Mouse (Mus musculus) mouse trophoblast stem cell (cell line): ENCODE results near the gene Mbl2.
"Not testable (repeated sequence)": the region's sequence is repeated elsewhere in the genome, so short reads cannot be mapped to it uniquely, and the experiment has no call there.

Experiments used
- in situ Hi-C, 2 experiments: fragments of 300-500 bp; cut with MseI, MboI; formaldehyde crosslinking; loops; 2 replicates in 1 of 2; 3 replicates in 1 of 2; pipeline ENCODE4 v1.15.1; 2025

Gene Mbl2

DNA sequence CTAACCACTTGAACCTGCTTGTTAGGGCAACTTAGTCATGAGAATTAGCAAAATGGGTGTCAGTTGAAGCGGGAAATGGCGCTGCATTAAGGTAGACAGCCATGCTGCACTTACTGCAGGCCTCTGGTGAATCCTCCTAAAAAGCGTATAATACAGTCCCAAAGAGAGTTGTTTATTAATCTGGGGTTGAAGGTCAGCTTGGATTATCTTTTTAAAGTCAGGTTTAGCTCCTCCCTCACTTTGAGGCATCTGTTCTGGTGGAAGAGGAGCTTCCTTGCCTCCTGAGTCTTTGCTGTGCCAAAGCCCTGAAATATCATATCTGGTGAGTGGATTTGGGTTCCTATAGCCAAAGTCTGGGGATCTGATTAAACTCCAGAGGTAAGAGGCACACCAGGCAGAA lies at the start of gene Mbl2:
Mbl2 (plus strand) TSS at position 252 of the 400 bp plus-strand sequence.
- in situ Hi-C loops = no loop called here

DNA sequence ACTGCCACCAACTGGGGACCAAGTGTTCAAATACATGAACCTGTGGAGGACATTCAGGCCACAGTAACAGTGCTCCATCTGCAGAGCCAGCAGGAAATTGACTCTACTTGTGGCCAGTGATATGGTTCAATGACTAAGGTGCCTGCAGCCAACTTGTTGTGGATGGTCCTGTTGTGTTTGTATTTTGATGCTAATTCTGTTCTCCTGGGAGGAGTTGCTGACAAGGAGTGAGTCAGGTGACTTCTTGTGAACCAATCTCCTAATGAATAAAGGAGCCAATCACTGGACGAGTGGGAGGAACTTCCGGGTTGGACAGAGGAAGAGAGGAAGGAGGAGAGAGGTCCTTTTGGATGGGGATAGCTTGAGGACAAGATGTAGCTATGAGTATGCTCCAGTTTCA lies 47.2 kb upstream of the Mbl2 start:
- in situ Hi-C loops = no loop called here

DNA sequence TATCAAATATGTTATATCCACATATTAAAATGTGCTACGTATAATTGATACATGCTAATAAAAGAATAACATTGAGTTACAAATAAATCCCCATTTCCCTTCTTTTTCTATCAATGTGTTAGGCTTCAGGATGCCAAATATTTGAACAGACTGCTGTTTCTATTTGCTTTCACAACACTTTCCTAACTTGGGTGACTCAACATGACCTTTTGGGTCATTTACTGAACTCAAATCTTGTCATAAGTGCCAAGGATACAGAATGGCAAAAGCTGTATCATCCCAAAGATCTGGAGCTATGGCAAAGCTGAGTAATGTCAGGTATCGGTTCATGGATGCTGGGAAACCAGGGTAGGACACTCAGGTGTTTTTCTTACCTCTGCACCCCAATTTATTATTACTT lies 45.5 kb upstream of the Mbl2 start:
- in situ Hi-C loops = no loop called here

DNA sequence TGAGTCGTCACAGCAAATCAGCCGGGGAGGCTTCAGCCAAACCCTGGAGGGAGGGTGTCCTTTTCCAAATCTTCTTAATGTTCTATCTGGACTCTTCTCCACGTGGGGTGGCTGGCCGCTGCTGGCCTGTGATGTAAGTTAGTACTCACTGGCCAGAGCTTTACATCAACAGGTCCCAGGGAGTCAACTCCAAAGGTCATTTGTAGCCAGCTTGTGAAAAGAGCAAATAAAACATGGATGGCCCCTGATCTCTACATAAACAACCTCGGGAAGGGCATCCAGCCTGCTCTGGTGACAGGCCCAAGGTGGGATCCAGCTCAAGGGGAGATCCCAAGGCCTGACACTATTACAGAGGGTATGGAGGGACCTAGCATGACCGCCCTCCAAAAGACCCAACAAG lies 37.7 kb upstream of the Mbl2 start:
- in situ Hi-C loops = no loop called here

DNA sequence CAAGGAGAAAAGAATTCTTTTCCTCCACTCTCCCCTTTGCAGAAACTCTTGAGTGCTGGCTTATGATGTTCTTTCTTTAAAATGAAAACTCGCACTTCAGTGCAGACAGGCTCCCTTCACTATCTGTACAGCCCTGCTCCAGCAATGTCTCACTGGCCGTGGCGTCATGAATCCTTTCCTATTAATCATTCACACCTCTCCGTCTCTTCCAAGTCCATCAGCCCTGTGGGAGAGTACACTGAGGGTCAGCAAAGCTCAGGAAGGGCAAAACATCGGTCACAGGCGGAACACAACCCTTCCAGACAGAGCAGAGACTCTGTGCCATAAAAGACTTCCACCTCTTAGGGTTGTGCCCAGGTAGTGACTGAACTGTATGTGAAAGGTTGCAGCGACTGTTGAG lies 30.6 kb upstream of the Mbl2 start:
- in situ Hi-C loops = loop anchor here in 1 of 2 experiments (10.0 kb wide), 1 partner anchor 57 kb away; no protein-coding TSS in a partner anchor

DNA sequence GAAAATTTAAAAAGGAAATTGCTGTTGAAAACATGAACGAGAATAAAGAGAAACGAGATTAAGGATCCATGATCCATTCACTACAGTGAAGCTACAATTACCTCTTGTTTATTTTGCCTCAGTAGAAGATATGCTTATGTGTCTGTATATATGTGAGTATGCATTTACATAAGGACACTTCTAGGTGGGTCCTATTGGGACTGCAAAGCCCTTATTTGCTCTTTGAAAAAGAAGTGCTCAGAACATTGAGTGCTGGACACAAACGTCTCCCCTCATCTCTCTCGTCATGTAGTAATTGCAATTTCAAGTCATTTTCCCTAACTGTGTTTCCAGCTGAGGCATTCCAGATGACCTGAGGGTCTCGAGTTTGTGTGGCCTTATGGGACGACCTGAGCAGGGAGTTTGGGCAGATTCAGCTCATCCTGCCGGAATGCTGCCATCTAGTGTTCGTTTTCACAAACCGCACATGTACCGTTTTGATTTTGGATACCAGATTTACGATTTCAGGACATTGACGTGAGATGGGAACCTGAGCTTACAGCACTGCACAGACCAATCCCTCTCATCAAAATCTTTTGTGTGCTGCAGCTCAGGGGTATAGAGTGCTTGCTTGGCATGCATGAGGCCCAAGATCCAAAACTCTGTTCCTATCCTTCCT lies 27.5 kb upstream of the Mbl2 start:
- in situ Hi-C loops = loop anchor here in 1 of 2 experiments (10.0 kb wide), 1 partner anchor 60 kb away; no protein-coding TSS in a partner anchor

DNA sequence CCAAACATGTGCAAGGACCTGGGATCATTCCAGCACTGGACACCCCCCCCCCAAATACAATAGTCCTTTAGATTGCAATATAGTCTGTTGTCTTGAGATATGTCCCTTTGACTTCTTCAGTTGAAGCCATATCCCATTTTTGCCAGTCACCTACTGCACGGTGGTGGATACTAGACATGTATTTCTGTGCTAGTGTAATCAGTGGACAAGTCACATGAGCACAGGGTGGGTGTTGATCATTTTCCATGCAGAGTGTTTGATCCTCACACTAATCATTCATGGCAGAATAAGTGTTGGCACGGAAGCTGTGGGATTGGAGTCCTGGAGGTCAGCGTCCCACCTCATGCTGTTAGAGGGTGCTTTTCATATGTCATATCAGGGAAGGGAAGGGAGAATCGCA lies 26.9 kb upstream of the Mbl2 start:
- in situ Hi-C loops = loop anchor here in 1 of 2 experiments (10.0 kb wide), 1 partner anchor 61 kb away; no protein-coding TSS in a partner anchor

DNA sequence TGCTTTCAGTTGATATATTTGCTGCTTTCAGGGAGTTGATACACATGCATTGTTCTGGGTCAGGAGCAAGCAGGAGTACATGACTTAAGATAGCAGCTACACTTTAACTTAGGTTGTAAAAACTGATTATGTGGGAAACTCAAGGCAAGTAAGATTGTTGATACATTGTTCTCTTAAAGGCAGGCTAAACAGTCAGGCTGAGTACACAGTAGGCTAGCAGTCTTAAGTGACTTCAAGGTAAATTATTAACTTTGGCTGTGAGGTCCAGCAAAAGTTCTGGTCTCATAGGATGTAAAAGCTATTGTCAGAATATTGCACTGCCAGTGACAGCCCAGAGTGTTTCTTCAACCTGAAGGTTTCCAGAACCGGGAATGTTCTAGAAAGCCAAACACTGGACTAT lies 25.8 kb upstream of the Mbl2 start:
- in situ Hi-C loops = loop anchor here in 1 of 2 experiments (10.0 kb wide), 1 partner anchor 62 kb away; no protein-coding TSS in a partner anchor

DNA sequence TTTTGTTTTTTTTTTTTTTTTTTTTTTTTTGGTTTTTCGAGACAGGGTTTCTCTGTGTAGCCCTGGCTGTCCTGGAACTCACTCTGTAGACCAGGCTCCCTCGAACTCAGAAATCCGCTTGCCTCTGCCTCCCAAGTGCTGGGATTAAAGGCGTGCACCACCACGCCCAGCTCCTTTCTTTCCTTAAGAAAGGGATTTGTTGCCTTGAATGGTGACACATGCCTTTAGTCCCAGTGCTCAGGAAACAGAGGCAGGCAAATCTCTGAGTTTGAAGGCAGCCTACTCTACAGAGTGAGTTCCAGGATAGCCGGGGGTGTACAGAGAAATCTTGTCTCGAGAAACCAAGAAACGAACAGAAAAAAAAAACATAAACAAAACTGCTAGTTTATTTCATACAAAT lies 23.7 kb upstream of the Mbl2 start:
- in situ Hi-C loops = loop anchor here in 1 of 2 experiments (10.0 kb wide), 1 partner anchor 64 kb away; no protein-coding TSS in a partner anchor

DNA sequence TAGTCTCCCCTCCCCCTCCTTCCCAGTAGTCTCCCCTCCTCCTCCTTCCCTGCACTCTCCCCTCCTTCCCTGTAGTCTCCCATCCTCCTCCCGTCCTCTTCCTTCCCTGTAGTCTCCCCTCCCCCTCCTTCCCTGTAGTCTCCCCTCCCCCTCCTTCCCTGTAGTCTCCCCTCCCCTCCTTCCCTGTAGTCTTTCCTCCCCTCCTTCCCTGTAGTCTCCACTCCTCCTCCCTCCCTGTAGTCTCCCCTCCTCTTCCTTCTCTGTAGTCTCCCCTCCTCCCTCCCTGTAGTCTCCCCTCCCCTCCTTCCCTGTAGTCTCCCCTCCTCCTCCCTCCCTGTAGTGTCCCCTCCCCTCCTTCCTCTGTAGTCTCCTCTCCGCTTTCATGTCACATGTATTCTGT lies 18.7 kb upstream of the Mbl2 start:
- in situ Hi-C loops = no loop called here

DNA sequence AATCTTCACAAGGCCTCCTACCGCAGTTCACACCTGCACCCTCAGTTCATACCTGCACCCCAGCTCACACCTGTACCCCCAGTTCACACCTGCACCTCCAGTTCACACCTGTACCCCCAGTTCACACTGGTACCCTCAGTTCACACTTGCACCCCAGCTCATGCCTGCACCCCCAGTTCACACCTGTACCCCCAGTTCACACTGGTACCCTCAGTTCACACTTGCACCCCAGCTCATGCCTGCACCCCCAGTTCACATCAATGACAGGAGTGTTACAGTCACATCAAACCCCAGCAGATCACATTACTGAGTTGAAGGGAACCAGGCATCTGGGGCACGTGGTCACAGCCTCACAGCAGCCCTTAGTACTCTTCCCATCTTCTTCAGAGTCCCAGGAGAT lies 17.0 kb upstream of the Mbl2 start:
- in situ Hi-C loops = not testable (repeated sequence)

DNA sequence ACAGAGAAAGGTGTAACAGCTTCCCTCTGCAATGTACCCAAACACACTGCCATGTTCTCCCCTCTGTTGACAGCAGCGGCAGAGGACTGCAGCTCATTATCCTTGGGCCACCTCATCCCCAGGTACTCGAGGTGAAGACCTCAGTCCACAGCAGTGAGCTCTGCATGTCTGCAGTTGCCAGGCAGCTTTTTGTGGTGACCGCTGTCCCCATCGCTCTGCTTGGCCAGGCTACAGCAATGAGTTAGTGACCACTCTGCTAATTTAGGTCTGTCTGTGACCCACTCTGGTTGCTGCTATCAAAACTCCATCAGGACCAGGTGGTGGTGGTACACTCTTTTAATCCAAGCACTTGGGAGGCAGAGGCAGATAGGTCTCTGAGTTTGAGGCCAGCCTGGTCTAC lies 16.6 kb upstream of the Mbl2 start:
- in situ Hi-C loops = no loop called here

DNA sequence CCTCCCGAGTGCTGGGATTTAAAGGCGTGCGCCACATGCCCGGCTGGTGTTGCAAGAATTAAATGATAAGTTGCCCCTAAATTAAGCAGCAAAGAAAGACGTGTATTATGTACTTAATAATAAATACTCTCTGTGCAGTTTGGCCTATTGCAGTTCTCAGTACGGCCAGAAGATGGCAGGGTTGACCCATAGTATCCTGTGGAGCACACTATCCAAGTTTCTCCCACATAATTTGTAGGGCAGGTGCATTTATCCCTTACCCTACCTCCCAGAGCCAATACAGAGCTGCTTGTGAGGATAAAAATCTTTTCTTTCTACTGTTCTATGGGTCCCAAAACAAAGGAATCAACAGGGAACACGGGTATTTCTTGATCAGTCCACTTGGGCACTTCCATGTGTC lies 15.4 kb upstream of the Mbl2 start:
- in situ Hi-C loops = no loop called here

DNA sequence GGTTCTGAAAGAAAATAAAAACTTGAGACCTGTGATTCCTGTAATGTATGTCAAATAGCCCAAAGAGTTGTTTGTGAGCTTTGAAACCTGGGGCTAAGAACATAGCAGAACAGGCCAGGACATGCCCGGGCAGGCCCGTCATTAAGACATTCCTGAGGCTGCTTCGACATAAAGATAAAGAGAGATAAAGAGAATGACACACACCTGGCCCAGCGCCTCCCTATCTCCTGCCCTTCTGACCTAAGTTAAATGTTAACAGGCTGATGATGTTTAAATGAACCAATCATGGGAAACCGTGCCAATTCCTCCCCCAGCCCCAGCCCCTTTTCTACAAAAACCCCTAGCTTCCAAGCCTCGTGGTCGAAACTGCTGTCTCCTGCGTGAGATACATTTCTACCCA lies 10.1 kb upstream of the Mbl2 start:
- in situ Hi-C loops = not testable (repeated sequence)

DNA sequence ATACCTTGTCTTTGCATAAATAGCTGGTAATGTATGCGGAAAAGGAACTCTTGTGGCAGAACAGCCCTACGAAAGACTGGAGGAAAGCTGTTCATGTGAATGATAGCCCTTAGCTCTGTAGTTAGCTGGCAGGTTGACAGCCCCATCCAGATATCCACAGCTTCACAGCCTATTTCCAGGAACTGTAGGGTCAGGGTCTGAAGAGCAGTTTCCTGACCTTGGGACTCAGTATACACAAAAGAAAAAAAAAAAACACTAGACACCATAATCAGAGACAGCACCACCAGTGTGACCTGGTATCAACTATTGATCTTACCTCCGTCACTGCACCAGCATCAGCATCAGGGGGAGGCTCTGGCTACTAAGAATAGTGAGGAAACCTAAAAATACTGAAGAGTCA lies 3.3 kb upstream of the Mbl2 start:
- in situ Hi-C loops = no loop called here

DNA sequence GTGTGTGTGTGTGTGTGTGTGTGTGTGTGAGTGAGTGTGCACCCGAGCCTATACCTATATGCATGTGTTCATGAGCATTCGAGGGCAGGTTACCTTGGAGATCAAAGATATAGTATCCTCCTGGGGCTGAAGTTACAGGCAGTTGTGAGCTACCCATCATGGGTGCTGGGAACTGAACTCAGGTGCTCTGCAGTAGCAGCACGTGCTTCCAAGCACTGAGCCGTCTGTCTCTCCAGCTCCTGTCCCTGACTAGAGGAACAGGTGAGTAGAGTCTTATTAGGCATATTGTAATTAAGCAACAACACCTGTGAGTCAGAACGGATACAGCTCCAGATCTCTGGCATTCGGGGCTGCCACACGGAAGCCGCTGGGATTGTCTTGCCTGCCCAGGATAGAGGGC lies 1.7 kb downstream of the Mbl2 start:
- in situ Hi-C loops = no loop called here

DNA sequence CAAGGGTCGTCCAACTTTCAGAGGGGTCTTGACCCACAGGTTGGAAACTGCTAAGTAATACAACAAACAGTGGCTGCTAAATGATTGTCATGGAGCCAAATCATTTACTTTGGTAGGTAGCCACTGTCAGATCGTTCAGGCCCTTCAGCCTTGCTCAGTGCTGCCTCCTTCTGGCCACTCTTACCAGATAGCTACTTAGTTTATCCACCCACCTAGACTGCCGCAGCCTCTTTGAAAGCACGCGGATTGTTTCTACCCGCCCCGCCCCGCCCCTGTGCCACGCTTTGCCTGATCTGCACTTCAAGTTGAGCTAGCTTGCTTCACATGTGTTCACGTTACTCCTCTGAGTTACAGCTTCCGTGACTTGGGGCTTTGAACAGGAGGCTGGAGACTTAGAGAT lies 14.6 kb downstream of the Mbl2 start:
- in situ Hi-C loops = loop anchor here (5.0 kb wide), 1 partner anchor 305 kb away; no protein-coding TSS in a partner anchor

DNA sequence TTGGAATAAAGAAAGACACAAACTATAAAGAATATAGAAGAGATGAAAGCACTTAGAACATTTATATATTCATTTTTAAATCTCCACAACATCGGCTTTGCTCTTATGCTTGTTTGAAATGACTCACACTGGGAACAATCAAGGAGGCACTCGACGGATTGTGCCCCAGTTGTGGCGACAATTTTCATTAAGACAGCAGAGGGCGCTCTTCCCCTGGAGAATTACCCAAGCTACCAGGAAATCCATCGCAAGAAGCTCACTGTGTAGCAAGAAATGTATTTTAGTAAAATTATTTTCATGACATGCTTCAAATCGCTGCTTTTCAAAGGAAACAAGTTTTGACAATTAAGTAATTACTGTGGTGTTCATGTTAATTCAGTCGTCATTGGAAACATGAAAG lies 16.1 kb downstream of the Mbl2 start:
- in situ Hi-C loops = loop anchor here (5.0 kb wide), 1 partner anchor 303 kb away; no protein-coding TSS in a partner anchor

DNA sequence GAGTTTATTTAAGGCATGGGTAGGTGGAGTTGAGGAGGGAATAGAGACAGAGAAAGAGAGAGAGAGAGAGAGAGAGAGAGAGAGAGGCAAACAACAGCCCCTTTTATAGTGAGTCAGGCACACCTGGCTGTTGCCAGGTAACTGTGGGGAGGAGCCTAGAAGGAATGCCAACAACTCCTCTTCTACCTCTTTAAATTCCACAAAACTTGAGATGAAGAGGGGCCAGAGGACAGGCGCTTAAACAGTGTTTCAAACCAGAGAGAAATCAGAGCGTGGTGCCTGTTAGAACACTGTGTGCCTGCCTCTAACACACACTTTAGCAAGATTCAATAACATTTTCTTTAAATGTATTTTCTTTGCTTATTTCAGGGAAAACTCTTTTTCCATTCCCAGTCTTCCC lies 19.5 kb downstream of the Mbl2 start:
- in situ Hi-C loops = no loop called here

DNA sequence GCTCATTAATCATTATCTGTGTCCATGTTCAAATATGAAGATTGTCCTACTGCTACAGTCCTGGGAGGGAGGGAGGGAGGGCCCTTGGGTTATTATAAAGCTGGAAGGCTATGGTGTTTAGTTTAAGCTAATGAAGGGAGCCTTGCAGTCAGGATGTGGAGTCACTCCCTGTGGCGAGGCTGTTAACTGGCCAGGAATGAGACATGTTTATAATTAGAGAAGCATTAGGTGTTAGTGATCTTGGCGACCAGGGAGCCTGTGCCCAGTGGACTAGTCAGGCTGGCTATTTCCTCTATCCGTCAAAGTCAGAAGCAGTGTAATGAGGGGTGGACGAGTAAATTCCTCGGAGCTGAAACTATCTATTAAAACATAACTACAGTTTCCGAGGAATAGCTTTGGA lies 23.6 kb downstream of the Mbl2 start:
- in situ Hi-C loops = no loop called here

DNA sequence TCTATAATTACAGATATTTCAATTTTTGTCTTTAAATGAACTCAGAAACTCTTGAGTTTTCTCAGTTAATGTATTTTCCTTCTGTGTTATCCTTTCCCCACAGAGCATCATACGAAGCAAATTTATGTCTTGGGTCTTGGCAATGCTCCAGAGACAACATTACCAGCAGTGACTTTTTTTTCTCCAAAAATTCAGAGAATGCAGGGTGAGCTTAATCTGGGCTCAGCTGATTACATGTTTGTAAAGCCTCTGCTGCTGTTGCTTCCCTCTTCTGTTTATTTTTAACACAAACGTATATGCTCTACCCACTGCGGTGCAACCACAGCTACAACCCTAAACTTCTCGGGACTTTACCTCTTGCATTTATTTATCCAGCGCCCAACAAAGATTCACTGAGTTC lies 48.4 kb downstream of the Mbl2 start:
- in situ Hi-C loops = no loop called here

DNA sequence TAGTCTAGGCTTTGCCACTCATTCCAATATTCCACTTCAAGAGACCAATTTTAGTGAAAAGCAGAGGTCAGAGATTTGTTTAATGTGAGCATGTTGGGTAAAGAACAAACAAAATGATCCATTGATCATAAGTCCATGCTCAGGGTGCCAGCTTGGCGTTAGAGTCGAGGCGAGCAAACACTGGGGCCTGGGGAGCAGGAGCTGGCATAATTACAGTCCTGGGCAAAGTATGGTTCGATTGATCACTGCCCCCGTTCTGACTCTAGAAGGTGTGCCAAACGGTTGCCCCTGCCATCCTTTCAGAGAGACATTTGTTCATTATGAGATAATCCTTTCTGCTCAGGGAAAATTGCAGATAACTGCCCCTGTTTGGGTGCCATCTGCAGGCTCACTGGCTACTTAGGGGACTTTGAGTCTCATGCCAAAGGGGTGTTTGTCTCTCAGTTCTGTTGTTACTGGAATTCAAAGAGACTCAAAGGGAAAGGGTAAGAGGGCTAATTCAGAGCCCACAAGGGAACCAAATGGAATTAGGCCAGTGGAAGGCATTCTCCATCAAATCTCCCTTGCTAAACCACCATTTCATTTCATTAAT lies 55.3 kb downstream of the Mbl2 start:
- in situ Hi-C loops = no loop called here
